ENCODE assay signal across 15 mouse cellular contexts in the genomic region with DNA sequence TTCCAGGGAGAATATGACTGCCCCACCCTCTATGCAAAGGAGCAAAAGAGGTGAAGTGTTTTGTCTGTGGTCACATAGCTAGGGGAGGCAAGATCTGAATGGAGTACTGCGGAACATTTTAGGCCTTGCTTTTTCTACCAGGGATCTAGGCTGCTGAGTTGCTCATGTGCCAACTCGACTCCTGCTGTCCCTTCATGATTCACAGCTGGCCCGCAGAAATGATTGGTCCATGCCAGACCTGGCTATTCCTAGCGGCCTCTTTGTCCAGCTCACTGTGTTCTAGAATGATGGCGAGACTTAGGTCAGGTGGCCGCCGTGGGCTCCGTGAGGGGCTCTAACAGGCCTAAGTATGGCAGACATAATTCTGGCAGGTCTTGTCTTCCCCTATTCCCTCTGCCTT.
"Had no signal": no experiment of that assay in that cellular context is flagged by ENCODE, and none has a peak within 500 bp of the region (broad histone marks: within the 10 kb centered on the region; RNA-seq: fewer than 3 reads in every experiment).

No protein-coding gene starts in this region.

- H3K4me2 ChIP-seq: liver, embryonic 13.5 days; midbrain, embryonic 12.5 days; midbrain, embryonic 15.5 days; neural tube, embryonic 13.5 days had no signal

- H3K9me3 ChIP-seq: liver, embryonic 13.5 days; midbrain, embryonic 12.5 days; midbrain, embryonic 15.5 days; neural tube, embryonic 13.5 days had no signal

- H3K4me3 ChIP-seq: liver, embryonic 13.5 days; midbrain, embryonic 12.5 days; midbrain, embryonic 15.5 days; myocyte; neural tube, embryonic 13.5 days had no signal

- DNase-seq: kidney, adult 18-20 months; kidney, adult 9 months; kidney, postnatal 25 days; liver, embryonic 13.5 days; lung, adult 2 months; lung, postnatal 14 days; lung, postnatal 4 days; right cerebral cortex, postnatal 25 days; spleen, adult 18-20 months; thymus, adult 18-20 months; thymus, postnatal 36 days had no signal

- H3K27me3 ChIP-seq: liver, embryonic 13.5 days; neural tube, embryonic 13.5 days had no signal

- H3K4me1 ChIP-seq: liver, embryonic 13.5 days had no signal

- H3K9ac ChIP-seq: liver, embryonic 13.5 days; midbrain, embryonic 12.5 days; midbrain, embryonic 15.5 days; neural tube, embryonic 13.5 days had no signal

- H3K36me3 ChIP-seq: liver, embryonic 13.5 days; midbrain, embryonic 12.5 days; midbrain, embryonic 15.5 days; neural tube, embryonic 13.5 days had no signal

- H3K27ac ChIP-seq: liver, embryonic 13.5 days; midbrain, embryonic 12.5 days; midbrain, embryonic 15.5 days; neural tube, embryonic 13.5 days had no signal

- ATAC-seq: midbrain, embryonic 15.5 days had no signal
